Mouse (Mus musculus): ENCODE data around the gene Tns3. TPM values are rescaled to one million over a fixed set of nuclear protein-coding genes. Genes with fewer than 3 reads are reported as not detected.

Gene Tns3
- total and polyA plus RNA-seq, 3 experiments: 0.22 TPM; not detected in 2

DNA sequence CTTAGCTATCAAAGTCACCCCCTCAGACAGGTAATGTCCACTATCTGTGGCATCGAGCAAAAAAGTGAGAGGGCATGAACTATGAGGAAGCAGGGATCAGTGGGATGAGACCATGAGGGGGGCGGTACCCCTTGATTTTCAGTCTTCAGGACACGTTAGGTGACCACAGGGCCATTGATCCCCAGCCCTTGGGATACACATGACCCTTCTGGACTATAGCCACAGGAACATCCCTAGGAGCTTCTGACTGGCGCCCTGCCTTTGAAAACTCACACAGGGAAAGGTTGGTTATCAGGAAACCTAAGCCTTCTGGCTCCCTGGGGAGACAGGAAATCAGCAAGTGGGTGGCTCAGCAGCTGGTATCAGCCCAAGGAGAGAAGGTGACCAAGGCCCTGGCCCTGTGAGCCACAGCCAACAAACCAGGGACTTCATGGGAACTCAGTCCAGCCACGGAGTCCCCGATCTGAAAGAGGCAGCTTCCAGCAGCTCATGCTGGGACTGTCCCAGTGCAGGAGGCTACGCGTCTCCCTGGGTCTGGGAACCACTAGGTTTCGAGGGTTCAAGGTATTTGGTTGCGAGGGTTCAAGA lies 12.8 kb downstream of the Tns3 start:
- Histone ChIP-seq H3K9me3 (replicated peaks) (peaks cover 6% of the 10 kb centered on the region; the same call in 1 of the 2 replicates), H3K36me3 (replicated peaks) (no peaks in the 10 kb centered on the region), H3K27me3 (ENCODE audit: insufficient read depth, low read length) (peaks cover 3% of the 10 kb centered on the region; the same call in 1 of the 2 replicates), H3K4me1 (ENCODE audit: insufficient read depth, low read depth, low read length) (no peaks in the 10 kb centered on the region), H3K4me3 (ENCODE audit: low read depth, low read length) (no peak overlapping the region)
- ATAC-seq (ENCODE audit: extremely low read depth, insufficient number of reproducible peaks, low FRiP score, poor library complexity, severe bottlenecking) (no peak), DNase-seq (ENCODE audit: low spot score) (no peak)
- no peak for TF ChIP-seq GATA2 (IDR thresholded peaks at IDR 0.05; ENCODE audit: borderline replicate concordance, low read depth, low read length)
- TF ChIP-seq CTCF (IDR thresholded peaks at IDR 0.05; ENCODE audit: low read depth, low read length): no peak
- TF ChIP-seq TAL1 (conservative IDR thresholded peaks at IDR 0.05; ENCODE audit: low read depth, low read length): no peak
- no peak for TF ChIP-seq POLR2AphosphoS5 (IDR thresholded peaks at IDR 0.05; ENCODE audit: insufficient replicate concordance, low read depth, low read length)
- no peak for TF ChIP-seq GATA1 (IDR thresholded peaks at IDR 0.05; ENCODE audit: borderline replicate concordance, low read length)

DNA sequence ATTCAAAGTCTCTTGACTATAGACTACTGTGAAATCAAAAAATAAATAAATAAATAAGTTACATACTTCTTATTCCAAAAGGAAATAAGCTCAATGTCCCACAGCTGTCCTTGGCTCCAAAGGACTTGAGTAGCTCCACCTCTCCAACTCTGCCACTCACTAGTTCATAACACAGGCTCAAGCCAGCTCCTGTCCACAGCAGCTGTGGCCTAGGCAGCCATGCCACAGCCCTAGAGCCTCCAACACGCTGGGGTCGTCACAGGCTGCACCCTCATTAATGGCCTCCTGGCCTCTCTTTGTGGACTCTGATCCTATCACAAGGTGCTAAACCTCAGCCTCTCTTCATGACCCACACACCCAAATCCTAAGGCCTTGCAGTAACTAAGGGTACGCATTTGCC lies 18.7 kb downstream of the Tns3 start:
- no peaks in the 10 kb centered on the region for H3K4me1 ChIP-seq (ENCODE audit: insufficient read depth, low read depth, low read length)
- TF ChIP-seq CTCF (IDR thresholded peaks at IDR 0.05; ENCODE audit: low read depth, low read length): no peak
- no peak for TF ChIP-seq POLR2AphosphoS5 (IDR thresholded peaks at IDR 0.05; ENCODE audit: insufficient replicate concordance, low read depth, low read length)
- no peak for TF ChIP-seq GATA2 (IDR thresholded peaks at IDR 0.05; ENCODE audit: borderline replicate concordance, low read depth, low read length)
- no peak for TF ChIP-seq TAL1 (conservative IDR thresholded peaks at IDR 0.05; ENCODE audit: low read depth, low read length)
- TF ChIP-seq GATA1 (IDR thresholded peaks at IDR 0.05; ENCODE audit: borderline replicate concordance, low read length): no peak
- no peaks in the 10 kb centered on the region for H3K27me3 ChIP-seq (ENCODE audit: insufficient read depth, low read length)
- H3K9me3 ChIP-seq (replicated peaks): 0 out of 2 replicates have a peak, but pooled peaks cover 4% of the 10 kb centered on the region
- H3K36me3 ChIP-seq (replicated peaks): no peaks in the 10 kb centered on the region
- ATAC-seq (ENCODE audit: extremely low read depth, insufficient number of reproducible peaks, low FRiP score, poor library complexity, severe bottlenecking) (no peak), DNase-seq (ENCODE audit: low spot score) (no peak)
- no peak overlapping the region for H3K4me3 ChIP-seq (ENCODE audit: low read depth, low read length)

DNA sequence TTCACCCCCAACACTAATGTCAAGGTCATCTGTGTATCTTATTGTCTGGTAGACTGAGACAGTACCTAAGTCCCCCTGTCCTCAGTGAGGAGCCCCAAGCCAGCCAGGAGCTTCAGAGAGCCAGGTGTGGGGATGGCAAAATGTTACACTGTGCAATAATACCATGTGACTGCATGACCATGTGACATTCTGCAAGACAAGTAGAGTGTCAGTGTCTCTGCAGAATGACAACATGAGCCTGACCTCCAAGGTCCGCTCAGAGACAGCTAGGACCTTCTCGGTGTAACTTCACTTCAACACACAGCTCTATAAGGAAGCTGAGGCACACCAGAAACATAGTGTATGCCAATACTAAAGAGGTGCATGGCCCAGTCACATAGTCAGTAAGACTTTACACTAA lies 20.1 kb downstream of the Tns3 start:
- ATAC-seq (ENCODE audit: extremely low read depth, insufficient number of reproducible peaks, low FRiP score, poor library complexity, severe bottlenecking): no peak

DNA sequence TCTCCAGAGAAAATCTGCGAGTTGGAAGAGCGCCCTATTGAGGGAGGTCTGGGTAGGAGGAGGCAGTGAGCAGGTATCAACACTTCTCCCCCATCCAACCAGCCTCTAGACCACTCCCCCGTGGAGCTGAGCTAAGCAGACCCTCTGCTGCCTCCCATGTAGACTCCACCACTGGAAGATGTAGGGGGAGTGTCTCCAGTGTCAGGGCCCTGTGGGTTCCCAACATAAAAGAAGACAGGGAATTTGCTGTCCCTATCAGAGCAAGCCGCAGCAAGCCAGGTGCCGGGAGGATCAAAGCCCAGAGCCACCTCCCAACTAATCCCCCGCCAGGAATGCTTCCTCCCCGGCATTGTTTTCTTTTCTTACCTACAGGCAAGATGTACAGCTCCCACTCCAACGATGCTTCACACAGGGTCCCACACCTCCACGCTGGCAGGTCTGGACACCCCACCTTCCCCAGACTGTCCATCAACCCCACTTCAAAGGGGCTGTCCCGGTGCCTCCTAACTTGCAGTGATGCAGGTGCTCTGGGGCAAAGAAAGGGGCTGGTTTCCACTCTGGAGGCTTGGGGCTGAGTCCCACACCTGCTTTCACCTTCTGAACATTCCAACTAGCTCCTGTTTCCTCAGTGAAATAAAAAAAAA lies 22.6 kb downstream of the Tns3 start:
- Histone ChIP-seq H3K36me3 (replicated peaks) (no peaks in the 10 kb centered on the region), H3K27me3 (ENCODE audit: insufficient read depth, low read length) (no peaks in the 10 kb centered on the region), H3K4me3 (ENCODE audit: low read depth, low read length) (no peak overlapping the region), H3K9me3 (replicated peaks) (peaks cover 12% of the 10 kb centered on the region; the same call in 1 of the 2 replicates), H3K4me1 (ENCODE audit: insufficient read depth, low read depth, low read length) (no peaks in the 10 kb centered on the region)
- DNase-seq (ENCODE audit: low spot score) (no peak), ATAC-seq (ENCODE audit: extremely low read depth, insufficient number of reproducible peaks, low FRiP score, poor library complexity, severe bottlenecking) (no peak)
- TF ChIP-seq CTCF (IDR thresholded peaks at IDR 0.05; ENCODE audit: low read depth, low read length): no peak
- no peak for TF ChIP-seq POLR2AphosphoS5 (IDR thresholded peaks at IDR 0.05; ENCODE audit: insufficient replicate concordance, low read depth, low read length)
- TF ChIP-seq GATA2 (IDR thresholded peaks at IDR 0.05; ENCODE audit: borderline replicate concordance, low read depth, low read length): no peak
- TF ChIP-seq TAL1 (conservative IDR thresholded peaks at IDR 0.05; ENCODE audit: low read depth, low read length): no peak
- no peak for TF ChIP-seq GATA1 (IDR thresholded peaks at IDR 0.05; ENCODE audit: borderline replicate concordance, low read length)

More for the DNA sequence above, 20.1 kb downstream of the Tns3 start:
- Histone ChIP-seq H3K36me3 (replicated peaks) (no peaks in the 10 kb centered on the region), H3K4me3 (ENCODE audit: low read depth, low read length) (no peak overlapping the region), H3K4me1 (ENCODE audit: insufficient read depth, low read depth, low read length) (no peaks in the 10 kb centered on the region), H3K9me3 (replicated peaks) (0 out of 2 replicates have a peak, but pooled peaks cover 4% of the 10 kb centered on the region), H3K27me3 (ENCODE audit: insufficient read depth, low read length) (no peaks in the 10 kb centered on the region)
- DNase-seq (ENCODE audit: low spot score): no peak
- no peak for TF ChIP-seq CTCF (IDR thresholded peaks at IDR 0.05; ENCODE audit: low read depth, low read length)
- no peak for TF ChIP-seq TAL1 (conservative IDR thresholded peaks at IDR 0.05; ENCODE audit: low read depth, low read length)
- no peak for TF ChIP-seq GATA2 (IDR thresholded peaks at IDR 0.05; ENCODE audit: borderline replicate concordance, low read depth, low read length)
- TF ChIP-seq POLR2AphosphoS5 (IDR thresholded peaks at IDR 0.05; ENCODE audit: insufficient replicate concordance, low read depth, low read length): no peak
- TF ChIP-seq GATA1 (IDR thresholded peaks at IDR 0.05; ENCODE audit: borderline replicate concordance, low read length): no peak

DNA sequence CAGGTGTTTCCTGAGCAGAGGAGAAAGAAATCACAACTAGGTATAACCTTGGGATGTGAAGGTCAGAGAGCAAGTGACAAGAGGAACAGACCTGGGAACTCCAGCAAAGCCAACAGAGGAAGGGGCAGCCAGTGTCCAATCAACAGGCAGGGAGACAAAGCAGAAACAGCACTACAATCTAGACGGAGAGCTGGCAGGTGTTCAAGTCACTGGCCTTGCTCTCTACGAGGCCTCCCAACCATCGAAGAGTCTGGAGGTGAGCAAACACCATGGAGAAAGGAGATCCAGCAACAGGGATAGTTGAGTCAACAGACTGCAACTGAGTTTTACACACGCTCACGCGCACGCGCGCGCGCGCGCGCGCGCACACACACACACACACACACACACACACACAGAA lies 24.6 kb downstream of the Tns3 start:
- no peaks in the 10 kb centered on the region for H3K27me3 ChIP-seq (ENCODE audit: insufficient read depth, low read length)
- H3K4me3 ChIP-seq (ENCODE audit: low read depth, low read length): no peak overlapping the region
- no peaks in the 10 kb centered on the region for H3K36me3 ChIP-seq (replicated peaks)
- TF ChIP-seq GATA2 (IDR thresholded peaks at IDR 0.05; ENCODE audit: borderline replicate concordance, low read depth, low read length) (no peak), CTCF (IDR thresholded peaks at IDR 0.05; ENCODE audit: low read depth, low read length) (no peak), TAL1 (conservative IDR thresholded peaks at IDR 0.05; ENCODE audit: low read depth, low read length) (no peak), GATA1 (IDR thresholded peaks at IDR 0.05; ENCODE audit: borderline replicate concordance, low read length) (no peak), POLR2AphosphoS5 (IDR thresholded peaks at IDR 0.05; ENCODE audit: insufficient replicate concordance, low read depth, low read length) (no peak)
- H3K4me1 ChIP-seq (ENCODE audit: insufficient read depth, low read depth, low read length): no peaks in the 10 kb centered on the region
- ATAC-seq (ENCODE audit: extremely low read depth, insufficient number of reproducible peaks, low FRiP score, poor library complexity, severe bottlenecking) (no peak), DNase-seq (ENCODE audit: low spot score) (no peak)
- H3K9me3 ChIP-seq (replicated peaks): peaks cover 10% of the 10 kb centered on the region; the same call in 1 of the 2 replicates

DNA sequence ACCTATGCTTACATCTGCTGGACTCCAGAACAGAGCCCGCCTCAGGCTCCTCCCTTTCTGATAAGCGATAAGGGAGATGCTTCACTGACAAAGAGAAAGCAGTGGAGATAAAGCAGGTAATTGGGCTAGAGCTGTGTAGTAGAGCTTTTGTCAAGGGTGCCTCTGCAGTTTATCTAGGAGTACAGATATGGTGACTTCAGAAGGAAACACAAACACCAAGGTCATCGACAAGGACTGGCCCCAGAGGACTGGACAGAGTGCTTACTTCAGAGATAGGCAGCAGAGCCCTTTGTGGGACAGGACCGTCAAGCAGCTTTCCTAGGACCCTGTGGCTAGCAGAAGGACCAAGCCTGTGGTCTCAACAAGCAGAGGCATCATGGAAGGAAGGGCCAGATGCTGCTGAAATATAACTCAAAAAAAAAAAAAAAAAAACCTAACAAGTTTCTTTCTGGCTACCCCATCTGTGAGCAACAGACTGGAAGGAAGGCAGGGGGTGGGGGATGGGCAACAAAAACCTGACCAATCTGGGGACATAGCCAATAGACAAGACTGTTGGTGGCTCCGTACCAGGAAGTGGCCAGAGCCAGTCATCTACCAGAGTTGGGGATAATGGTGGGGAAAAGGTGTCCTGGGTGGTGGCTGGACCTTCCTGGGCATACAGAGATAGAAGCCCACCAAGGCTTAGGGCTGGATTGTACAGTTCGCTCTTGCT lies 25.2 kb downstream of the Tns3 start:
- no peaks in the 10 kb centered on the region for H3K4me1 ChIP-seq (ENCODE audit: insufficient read depth, low read depth, low read length)
- H3K4me3 ChIP-seq (ENCODE audit: low read depth, low read length): no peak overlapping the region
- ATAC-seq (ENCODE audit: extremely low read depth, insufficient number of reproducible peaks, low FRiP score, poor library complexity, severe bottlenecking): no peak

More for the DNA sequence above, 25.2 kb downstream of the Tns3 start:
- Histone ChIP-seq H3K27me3 (ENCODE audit: insufficient read depth, low read length) (no peaks in the 10 kb centered on the region), H3K9me3 (replicated peaks) (peaks cover 10% of the 10 kb centered on the region; the same call in 1 of the 2 replicates), H3K36me3 (replicated peaks) (no peaks in the 10 kb centered on the region)
- DNase-seq (ENCODE audit: low spot score): no peak
- TF ChIP-seq GATA2 (IDR thresholded peaks at IDR 0.05; ENCODE audit: borderline replicate concordance, low read depth, low read length) (no peak), CTCF (IDR thresholded peaks at IDR 0.05; ENCODE audit: low read depth, low read length) (no peak), TAL1 (conservative IDR thresholded peaks at IDR 0.05; ENCODE audit: low read depth, low read length) (no peak), POLR2AphosphoS5 (IDR thresholded peaks at IDR 0.05; ENCODE audit: insufficient replicate concordance, low read depth, low read length) (no peak), GATA1 (IDR thresholded peaks at IDR 0.05; ENCODE audit: borderline replicate concordance, low read length) (no peak)

All from G1E (cell line).